Mouse (Mus musculus): Measurements from ENCODE around the gene Otog. TPM values are rescaled to one million over a fixed set of nuclear protein-coding genes. Genes with fewer than 3 reads are reported as not detected.
A peak's percentile ranks its signal among the peaks of the same experiment; 100 is the strongest.

Gene Otog
- polyA plus RNA-seq (2016; fragmentation: Nextera tagmentation; extraction: Ambion mirVana) = not detected in 2 replicates

DNA sequence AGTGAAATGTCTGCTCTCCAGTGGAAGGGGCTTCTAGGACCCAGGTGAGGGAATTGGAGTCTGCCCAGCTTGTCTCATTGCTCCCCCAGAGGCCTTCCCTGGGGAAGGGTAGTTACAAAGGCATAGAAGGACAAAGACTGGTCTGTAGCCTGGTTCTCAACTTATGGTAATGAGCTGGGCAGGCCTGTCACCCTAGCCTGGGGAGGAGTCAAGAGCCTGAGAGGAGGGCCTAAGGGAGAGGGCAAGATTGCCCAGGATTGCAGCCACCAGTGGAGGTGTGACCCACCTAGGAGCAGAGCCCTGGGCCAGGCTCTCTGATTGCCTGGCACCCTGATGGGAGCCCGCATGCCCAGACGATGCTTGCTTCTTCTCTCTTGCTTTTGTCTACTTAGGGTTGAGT, at the start of gene Otog:
Gene Otog, plus strand, starts transcription at position 292 of the 400 bp plus-strand sequence.
- H3K4me1 ChIP-seq (replicated peaks) = peaks cover 23% of the 10 kb centered on the region
- no peak within 1 kb of the TSS for H3K4me2 ChIP-seq
- H3K4me3 ChIP-seq = no peak within 1 kb of the TSS
- H3K9me3 ChIP-seq (replicated peaks) = no peaks in the 10 kb centered on the region
- no peaks in the 10 kb centered on the region for H3K36me3 ChIP-seq
- ATAC-seq (ENCODE audit: insufficient number of reproducible peaks, low FRiP score) = peak; percentile 55; the same call in 1 of the 2 replicates
- no peak within 1 kb of the TSS for H3K27ac ChIP-seq (ENCODE audit: poor library complexity, severe bottlenecking)
- WGBS = 33% methylated on average over 2 of the region's 2 CpGs
- H3K9ac ChIP-seq = no peak within 1 kb of the TSS
- H3K27me3 ChIP-seq (replicated peaks) = peaks cover 6% of the 10 kb centered on the region; the same call in 1 of the 2 replicates

DNA sequence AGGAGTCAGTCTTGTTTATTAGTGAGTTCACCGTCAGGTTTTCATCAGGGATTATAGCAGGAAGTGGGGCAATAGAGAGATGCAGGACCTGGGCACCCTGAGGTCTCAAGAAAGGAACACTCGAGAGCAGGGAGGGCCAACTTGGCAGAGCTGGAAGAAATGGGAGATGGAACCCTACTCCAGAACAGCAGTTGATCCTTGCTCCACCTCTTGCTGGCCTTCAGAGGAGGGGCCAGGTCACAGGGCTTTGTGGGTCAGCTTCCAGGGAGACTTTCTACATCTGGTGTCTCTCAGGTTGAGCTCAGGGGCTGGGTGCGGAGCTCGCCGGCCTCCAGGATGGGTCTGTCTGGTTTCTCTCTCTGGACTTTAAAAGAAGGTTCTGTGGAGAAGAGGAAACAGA, 45.4 kb upstream of the Otog start:
- Histone ChIP-seq H3K27me3 (replicated peaks) (0 out of 2 replicates have a peak, but pooled peaks cover 6% of the 10 kb centered on the region), H3K4me3 (no peak overlapping the region), H3K4me1 (replicated peaks) (0 out of 2 replicates have a peak, but pooled peaks cover 6% of the 10 kb centered on the region), H3K9me3 (replicated peaks) (no peaks in the 10 kb centered on the region), H3K4me2 (no peak overlapping the region), H3K27ac (ENCODE audit: poor library complexity, severe bottlenecking) (no peak overlapping the region), H3K36me3 (no peaks in the 10 kb centered on the region), H3K9ac (no peak overlapping the region)
- no peak for ATAC-seq (ENCODE audit: insufficient number of reproducible peaks, low FRiP score)
- WGBS = 67% methylated on average over 5 of the region's 5 CpGs

DNA sequence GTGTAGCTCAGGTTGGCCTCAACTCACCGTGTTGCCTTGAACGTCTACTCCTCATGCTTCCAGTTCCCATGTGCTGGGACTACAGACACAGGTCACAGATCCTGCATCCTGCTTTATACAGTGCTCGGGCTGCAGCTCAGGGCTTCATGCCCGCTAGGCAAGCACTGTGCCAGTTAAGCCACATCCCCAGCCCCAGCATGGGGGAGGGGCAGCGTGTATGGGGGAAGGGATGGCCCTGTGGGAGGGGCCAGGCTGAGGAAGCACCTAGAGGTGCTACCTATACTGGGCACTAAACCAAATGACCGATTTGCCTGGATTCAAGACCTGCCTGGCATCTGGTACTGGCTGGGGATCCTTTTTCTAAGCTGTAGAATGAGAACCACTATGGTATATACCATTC, 40.8 kb upstream of the Otog start:
- H3K27ac ChIP-seq (ENCODE audit: poor library complexity, severe bottlenecking) = no peak overlapping the region
- no peak for ATAC-seq (ENCODE audit: insufficient number of reproducible peaks, low FRiP score)
- no peak overlapping the region for H3K9ac ChIP-seq
- 70% methylated on average over 6 of the region's 6 CpGs for WGBS
- no peaks in the 10 kb centered on the region for H3K36me3 ChIP-seq
- H3K4me2 ChIP-seq = no peak overlapping the region
- no peaks in the 10 kb centered on the region for H3K9me3 ChIP-seq (replicated peaks)
- H3K27me3 ChIP-seq (replicated peaks) = 0 out of 2 replicates have a peak, but pooled peaks cover 8% of the 10 kb centered on the region
- H3K4me3 ChIP-seq = no peak overlapping the region
- H3K4me1 ChIP-seq (replicated peaks) = peaks cover 14% of the 10 kb centered on the region

DNA sequence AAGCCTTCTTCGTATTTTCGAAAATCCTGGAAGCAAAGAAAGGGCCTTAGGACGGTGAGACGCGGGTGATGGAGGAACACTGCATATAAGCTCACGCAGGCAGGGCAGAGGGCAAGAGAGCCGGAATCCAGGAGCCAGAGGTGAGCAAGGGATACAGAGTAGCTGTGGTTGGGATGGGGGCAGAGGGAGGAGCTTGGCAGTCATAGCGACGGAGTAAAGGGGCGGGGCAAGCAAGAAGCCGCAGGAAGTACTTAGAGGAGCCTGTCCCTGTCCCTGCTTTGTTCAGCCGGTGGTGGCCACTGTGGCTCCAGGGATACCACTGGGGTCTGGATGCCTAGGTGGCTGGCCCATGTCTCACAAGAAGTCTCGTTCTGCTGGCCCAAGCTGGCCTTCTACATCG, 39.1 kb upstream of the Otog start:
- H3K9ac ChIP-seq = no peak overlapping the region
- H3K4me3 ChIP-seq = no peak overlapping the region
- H3K27me3 ChIP-seq (replicated peaks) = 0 out of 2 replicates have a peak, but pooled peaks cover 10% of the 10 kb centered on the region
- H3K36me3 ChIP-seq = no peaks in the 10 kb centered on the region
- no peak for ATAC-seq (ENCODE audit: insufficient number of reproducible peaks, low FRiP score)
- H3K27ac ChIP-seq (ENCODE audit: poor library complexity, severe bottlenecking) = no peak overlapping the region
- 19% methylated on average over 14 of the region's 14 CpGs for WGBS
- H3K9me3 ChIP-seq (replicated peaks) = no peaks in the 10 kb centered on the region
- peaks cover 14% of the 10 kb centered on the region for H3K4me1 ChIP-seq (replicated peaks)
- peak overlapping the region; percentile 14; the same call in 1 of the 2 replicates for H3K4me2 ChIP-seq

DNA sequence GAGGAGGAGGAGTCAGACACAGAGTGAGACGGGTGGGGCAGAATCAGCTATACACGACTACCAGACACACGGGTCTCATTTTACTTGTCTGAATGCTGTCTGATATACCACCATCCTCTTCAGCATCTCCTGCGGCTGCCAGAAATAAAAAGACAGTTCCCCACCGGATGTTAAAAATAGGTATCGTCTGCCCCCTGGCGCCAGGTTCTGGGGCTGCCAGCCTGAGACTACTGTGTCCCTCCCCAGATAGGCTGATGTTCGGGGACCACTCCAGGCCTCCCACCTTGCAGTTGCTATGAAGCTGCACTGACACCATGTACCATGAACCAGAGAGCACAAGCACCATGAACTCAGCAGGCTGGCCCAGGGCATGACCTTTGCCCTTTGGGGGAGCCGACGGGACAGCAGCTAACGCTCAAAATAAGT, 36.7 kb upstream of the Otog start:
- H3K27ac ChIP-seq (ENCODE audit: poor library complexity, severe bottlenecking) = no peak overlapping the region
- H3K4me2 ChIP-seq = no peak overlapping the region
- no peaks in the 10 kb centered on the region for H3K9me3 ChIP-seq (replicated peaks)
- WGBS = 44% methylated on average over 11 of the region's 11 CpGs
- ATAC-seq (ENCODE audit: insufficient number of reproducible peaks, low FRiP score) = no peak
- H3K9ac ChIP-seq = no peak overlapping the region
- H3K4me1 ChIP-seq (replicated peaks) = peaks cover 14% of the 10 kb centered on the region
- H3K36me3 ChIP-seq = no peaks in the 10 kb centered on the region
- H3K27me3 ChIP-seq (replicated peaks) = peaks cover 20% of the 10 kb centered on the region; the same call in 1 of the 2 replicates
- no peak overlapping the region for H3K4me3 ChIP-seq

DNA sequence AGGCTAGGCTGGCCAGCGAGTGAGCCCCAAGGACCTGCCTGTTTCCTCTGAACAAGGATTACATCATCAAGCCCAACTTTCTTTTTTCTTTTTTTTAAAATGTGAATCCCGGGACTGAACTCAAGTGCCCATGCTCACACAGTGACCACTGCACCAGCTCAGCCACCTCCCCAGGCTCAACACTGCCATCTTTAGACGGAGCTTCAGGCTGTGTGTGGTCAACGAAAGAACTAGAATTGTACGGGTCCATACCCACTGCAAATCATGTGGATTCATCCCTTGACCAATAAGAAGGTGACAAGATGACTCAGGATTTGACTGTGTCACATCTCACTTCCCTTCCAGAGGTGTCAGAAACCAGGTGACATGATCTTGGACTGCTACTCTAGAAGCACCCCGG, 36.0 kb upstream of the Otog start:
- no peak overlapping the region for H3K4me2 ChIP-seq
- H3K9ac ChIP-seq = no peak overlapping the region
- WGBS = 66% methylated on average over 6 of the region's 6 CpGs

DNA sequence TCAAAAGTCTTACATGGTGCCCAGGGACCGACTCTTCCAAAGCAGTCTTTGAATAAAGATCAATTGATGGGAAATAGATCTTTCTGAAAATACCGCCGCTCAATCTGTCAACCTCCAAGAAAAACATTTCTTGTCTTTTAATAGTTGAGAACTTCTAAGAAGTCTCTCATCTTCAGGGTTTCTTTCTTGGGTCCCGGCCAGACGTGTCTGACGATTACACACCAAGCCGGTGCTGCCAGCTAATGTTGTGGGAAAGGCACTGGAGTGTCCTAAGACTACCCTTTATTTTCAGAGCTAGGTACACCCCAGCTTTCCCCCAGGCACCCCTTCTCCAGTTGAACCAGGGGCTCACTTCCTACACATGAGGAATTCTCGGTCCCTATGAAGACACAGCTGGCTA, 32.7 kb upstream of the Otog start:
- Histone ChIP-seq H3K4me1 (replicated peaks) (no peaks in the 10 kb centered on the region), H3K27me3 (replicated peaks) (peaks cover 25% of the 10 kb centered on the region; the same call in 1 of the 2 replicates), H3K27ac (ENCODE audit: poor library complexity, severe bottlenecking) (no peak overlapping the region), H3K36me3 (no peaks in the 10 kb centered on the region), H3K9ac (no peak overlapping the region), H3K4me3 (no peak overlapping the region), H3K4me2 (no peak overlapping the region), H3K9me3 (replicated peaks) (no peaks in the 10 kb centered on the region)
- ATAC-seq (ENCODE audit: insufficient number of reproducible peaks, low FRiP score) = no peak
- WGBS = 83% methylated on average over 8 of the region's 8 CpGs

More for the DNA sequence above, 36.0 kb upstream of the Otog start:
- no peak overlapping the region for H3K27ac ChIP-seq (ENCODE audit: poor library complexity, severe bottlenecking)
- H3K4me1 ChIP-seq (replicated peaks) = peaks cover 14% of the 10 kb centered on the region
- no peaks in the 10 kb centered on the region for H3K9me3 ChIP-seq (replicated peaks)
- H3K36me3 ChIP-seq = no peaks in the 10 kb centered on the region
- no peak overlapping the region for H3K4me3 ChIP-seq
- peaks cover 24% of the 10 kb centered on the region; the same call in 1 of the 2 replicates for H3K27me3 ChIP-seq (replicated peaks)
- ATAC-seq (ENCODE audit: insufficient number of reproducible peaks, low FRiP score) = no peak

DNA sequence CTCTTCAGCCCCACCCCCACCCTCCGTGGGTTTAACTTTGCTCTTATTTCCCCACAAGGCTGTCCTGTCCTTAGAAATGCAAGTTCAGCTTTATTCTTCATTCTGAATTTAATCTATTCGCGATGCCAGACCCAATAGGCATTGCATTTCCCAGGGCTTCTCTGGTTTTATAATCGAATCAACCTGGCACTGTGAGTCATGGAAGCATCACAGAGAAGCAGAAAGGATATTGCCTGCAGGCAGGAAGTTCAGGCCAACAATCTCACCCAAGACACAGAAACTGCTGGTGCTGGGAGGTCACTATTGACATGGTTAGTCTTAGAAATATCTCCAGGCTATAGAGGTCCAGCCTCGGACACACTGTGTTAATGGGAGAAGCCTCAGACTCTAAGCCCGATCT, 30.5 kb upstream of the Otog start:
- Histone ChIP-seq H3K4me2 (no peak overlapping the region), H3K9me3 (replicated peaks) (no peaks in the 10 kb centered on the region), H3K27me3 (replicated peaks) (peaks cover 25% of the 10 kb centered on the region; the same call in 1 of the 2 replicates), H3K9ac (no peak overlapping the region), H3K36me3 (no peaks in the 10 kb centered on the region), H3K4me1 (replicated peaks) (no peaks in the 10 kb centered on the region), H3K27ac (ENCODE audit: poor library complexity, severe bottlenecking) (no peak overlapping the region), H3K4me3 (no peak overlapping the region)
- ATAC-seq (ENCODE audit: insufficient number of reproducible peaks, low FRiP score) = no peak
- 74% methylated on average over 6 of the region's 6 CpGs for WGBS

DNA sequence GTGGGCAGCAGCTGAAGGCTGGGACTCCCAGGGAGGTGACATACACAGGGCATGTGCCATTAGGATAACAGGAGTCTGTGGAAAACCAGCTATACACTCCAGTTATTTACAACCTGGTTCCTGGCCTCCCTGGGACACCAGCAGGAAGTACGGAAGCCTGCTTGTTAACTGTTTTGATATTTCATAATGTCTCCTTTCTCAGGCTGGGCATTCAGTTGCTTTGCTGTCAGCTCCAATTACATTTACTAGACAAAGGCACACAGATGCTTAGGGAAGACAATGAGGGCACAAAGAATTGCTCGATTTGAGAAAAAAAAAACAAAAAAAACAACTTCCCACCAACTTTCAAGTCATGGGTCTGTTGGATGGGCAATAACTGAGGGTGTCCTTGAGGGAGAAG, 24.3 kb upstream of the Otog start:
- H3K27me3 ChIP-seq (replicated peaks) = peaks cover 18% of the 10 kb centered on the region
- H3K4me3 ChIP-seq = no peak overlapping the region
- ATAC-seq (ENCODE audit: insufficient number of reproducible peaks, low FRiP score) = no peak
- no peaks in the 10 kb centered on the region for H3K9me3 ChIP-seq (replicated peaks)
- H3K36me3 ChIP-seq = no peaks in the 10 kb centered on the region
- no peaks in the 10 kb centered on the region for H3K4me1 ChIP-seq (replicated peaks)
- WGBS = 73% methylated on average over 2 of the region's 2 CpGs
- no peak overlapping the region for H3K9ac ChIP-seq
- H3K4me2 ChIP-seq = no peak overlapping the region
- H3K27ac ChIP-seq (ENCODE audit: poor library complexity, severe bottlenecking) = no peak overlapping the region

DNA sequence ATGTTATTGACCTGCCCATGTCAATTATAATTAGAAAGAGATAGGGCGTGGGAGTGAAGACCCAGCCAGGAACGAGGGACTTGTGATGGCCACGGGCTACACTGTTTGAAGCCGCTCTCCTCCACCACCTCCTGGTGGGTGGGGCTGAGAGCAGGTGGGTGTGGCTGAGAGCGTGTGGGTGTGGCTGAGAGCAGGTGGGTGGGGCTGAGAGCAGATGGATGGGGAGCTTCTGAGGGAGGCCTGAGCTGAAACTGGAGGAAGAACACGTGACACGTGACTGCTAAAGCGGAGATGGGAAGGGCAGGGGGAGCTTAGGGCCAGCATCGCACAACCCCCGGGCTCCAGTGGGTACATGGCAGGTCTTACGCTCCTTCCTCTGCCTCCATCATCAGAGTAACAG, 22.4 kb upstream of the Otog start:
- Histone ChIP-seq H3K36me3 (no peaks in the 10 kb centered on the region), H3K27me3 (replicated peaks) (peaks cover 18% of the 10 kb centered on the region), H3K4me2 (no peak overlapping the region), H3K4me1 (replicated peaks) (no peaks in the 10 kb centered on the region), H3K9me3 (replicated peaks) (no peaks in the 10 kb centered on the region), H3K9ac (no peak overlapping the region), H3K27ac (ENCODE audit: poor library complexity, severe bottlenecking) (no peak overlapping the region), H3K4me3 (no peak overlapping the region)
- ATAC-seq (ENCODE audit: insufficient number of reproducible peaks, low FRiP score) = peak; percentile 46
- WGBS = 15% methylated on average over 11 of the region's 11 CpGs

DNA sequence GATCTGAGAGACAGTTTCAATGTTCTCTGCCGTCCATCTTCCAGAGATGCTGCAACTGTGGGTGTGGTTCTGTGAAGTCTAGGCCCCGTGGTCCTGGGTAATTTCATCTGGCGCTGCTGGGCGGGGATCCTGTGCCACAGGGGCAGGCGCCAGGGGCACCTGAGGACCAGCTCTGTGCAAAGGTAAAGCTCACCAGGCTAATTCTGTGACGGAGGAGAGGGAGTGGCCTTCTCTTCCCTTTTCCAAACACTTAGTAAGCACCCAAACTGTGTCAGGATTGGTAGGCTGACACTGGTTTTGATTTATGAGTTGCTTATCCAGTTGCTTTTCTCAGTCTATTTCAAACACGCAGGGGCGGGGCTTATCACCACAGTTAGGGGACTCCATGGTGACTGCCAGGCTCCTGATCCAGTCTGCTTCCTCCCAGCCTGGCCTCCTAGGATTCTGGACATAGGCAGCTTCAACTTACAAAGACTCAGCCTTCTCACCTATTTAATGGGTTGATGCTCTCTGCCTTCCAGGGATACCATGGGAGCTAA, 20.1 kb upstream of the Otog start:
- Histone ChIP-seq H3K27me3 (replicated peaks) (peaks cover 18% of the 10 kb centered on the region), H3K9me3 (replicated peaks) (no peaks in the 10 kb centered on the region), H3K4me3 (no peak overlapping the region), H3K36me3 (no peaks in the 10 kb centered on the region), H3K9ac (no peak overlapping the region), H3K4me2 (no peak overlapping the region), H3K4me1 (replicated peaks) (no peaks in the 10 kb centered on the region), H3K27ac (ENCODE audit: poor library complexity, severe bottlenecking) (no peak overlapping the region)
- 64% methylated on average over 8 of the region's 8 CpGs for WGBS
- no peak for ATAC-seq (ENCODE audit: insufficient number of reproducible peaks, low FRiP score)

DNA sequence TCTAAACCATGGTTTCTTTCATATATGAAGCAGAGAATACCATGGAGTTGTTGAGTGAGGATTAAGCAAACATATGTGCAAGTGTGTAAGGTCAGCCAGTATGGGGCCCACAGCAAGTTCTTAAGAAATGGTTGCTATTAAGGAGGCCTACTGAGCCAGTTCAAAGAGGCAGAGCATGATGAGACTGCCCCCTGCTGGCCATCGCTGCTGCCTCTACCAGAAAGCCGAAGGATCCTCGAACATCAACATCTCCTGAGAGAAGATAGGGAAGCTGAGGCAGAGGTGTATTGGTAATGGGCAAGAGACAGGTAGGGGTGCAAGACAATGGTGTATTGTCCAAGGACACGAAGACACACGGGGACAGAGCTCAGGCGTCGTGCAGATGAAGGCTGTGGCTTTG, 14.5 kb upstream of the Otog start:
- H3K4me2 ChIP-seq = no peak overlapping the region
- no peak for ATAC-seq (ENCODE audit: insufficient number of reproducible peaks, low FRiP score)

More for the DNA sequence above, 14.5 kb upstream of the Otog start:
- no peak overlapping the region for H3K27ac ChIP-seq (ENCODE audit: poor library complexity, severe bottlenecking)
- H3K36me3 ChIP-seq = no peaks in the 10 kb centered on the region
- no peak overlapping the region for H3K9ac ChIP-seq
- 0 out of 2 replicates have a peak, but pooled peaks cover 4% of the 10 kb centered on the region for H3K4me1 ChIP-seq (replicated peaks)
- peaks cover 4% of the 10 kb centered on the region; the same call in 1 of the 2 replicates for H3K27me3 ChIP-seq (replicated peaks)
- no peaks in the 10 kb centered on the region for H3K9me3 ChIP-seq (replicated peaks)
- no peak overlapping the region for H3K4me3 ChIP-seq
- 24% methylated on average over 7 of the region's 7 CpGs for WGBS
